Mouse (Mus musculus): ENCODE data around the gene Zfp260.
"Not testable (repeated sequence)": the region's sequence is repeated elsewhere in the genome, so short reads cannot be mapped to it uniquely, and the experiment has no call there.

The Zfp260 gene

GRCm38 (mm10) chr7:30094646-30095429, at the start of gene Zfp260:
TSS of gene Zfp260 (plus strand) at chr7:30094777.
- peak; percentile 92 to 94 for DNase-seq

GRCm38 (mm10) chr7:30048126-30048525, 46.5 kb upstream of the Zfp260 start:
- DNase-seq, result no peak

- DNase-seq, result peak; percentile 93 to 96
These were observed 43.6 kb upstream of the Zfp260 start, which contains the start of gene Zfp14 for GRCm38 (mm10) chr7:30050882-30051548. TSS of gene Zfp14 (minus strand) at chr7:30051380.

- DNase-seq, result no peak
These were observed 41.0 kb upstream of the Zfp260 start for GRCm38 (mm10) chr7:30053591-30053990.

- no peak for DNase-seq
These were observed 34.2 kb upstream of the Zfp260 start for GRCm38 (mm10) chr7:30060341-30060740.

GRCm38 (mm10) chr7:30062478-30062877, 32.1 kb upstream of the Zfp260 start:
- DNase-seq, result peak; percentile 19 to 54

- DNase-seq, result no peak
These were observed 30.0 kb upstream of the Zfp260 start for GRCm38 (mm10) chr7:30064622-30065021.

GRCm38 (mm10) chr7:30072146-30073028, 22.2 kb upstream of the Zfp260 start, which contains the start of gene Zfp82:
TSS of gene Zfp82 (minus strand) at chr7:30072900.
- peak; percentile 86 to 90 for DNase-seq

- no peak for DNase-seq
These were observed 8.1 kb upstream of the Zfp260 start for GRCm38 (mm10) chr7:30086524-30086923.

- DNase-seq, result no peak
These were observed 5.2 kb upstream of the Zfp260 start for GRCm38 (mm10) chr7:30089405-30089804.

GRCm38 (mm10) chr7:30090092-30090969, 4.2 kb upstream of the Zfp260 start, which contains the start of the genes Gm26920 and Zfp566:
TSS of gene Gm26920 (minus strand) at chr7:30090410.
TSS of gene Zfp566 (minus strand) at chr7:30090527.
- DNase-seq, result peak; percentile 98

- DNase-seq, result peak; percentile 26
These were observed 3.5 kb upstream of the Zfp260 start for GRCm38 (mm10) chr7:30090970-30091585.

GRCm38 (mm10) chr7:30092666-30093065, 1.9 kb upstream of the Zfp260 start:
- DNase-seq, result no peak

GRCm38 (mm10) chr7:30093918-30094415, 610 bp upstream of the Zfp260 start:
- DNase-seq, result no peak

GRCm38 (mm10) chr7:30095551-30096125, 1.1 kb downstream of the Zfp260 start:
- no peak for DNase-seq

- DNase-seq, result peak; percentile 33 to 43
These were observed 4.7 kb downstream of the Zfp260 start for GRCm38 (mm10) chr7:30099297-30099696.

GRCm38 (mm10) chr7:30116076-30116475, 21.5 kb downstream of the Zfp260 start:
- no peak for DNase-seq

GRCm38 (mm10) chr7:30117935-30118334, 23.4 kb downstream of the Zfp260 start:
- not testable (repeated sequence) for DNase-seq

GRCm38 (mm10) chr7:30121308-30122187, 27.0 kb downstream of the Zfp260 start, which contains the start of gene Zfp382:
TSS of gene Zfp382 (plus strand) at chr7:30121942.
- peak; percentile 93 to 94 for DNase-seq

GRCm38 (mm10) chr7:30122188-30122530, 27.6 kb downstream of the Zfp260 start:
- DNase-seq, result no peak

All from cerebellum, postnatal 14 days (tissue).